Mouse (Mus musculus) bone marrow, adult 2 months (tissue): ENCODE results near the gene 4933405L10Rik.

Experiments used
- CTCF ChIP-seq: fragments of 200-500 bp; IDR thresholded peaks from 2 replicates; pipeline ENCODE4 v1.5.1; 2011; ENCODE audit warnings: low read length, control low read depth; ENCODE audit not compliant: control insufficient read depth, insufficient read depth
- POLR2A ChIP-seq: fragments of 200-500 bp; IDR thresholded peaks from 2 replicates; pipeline ENCODE4 v1.6.1; 2011; ENCODE audit warnings: low read depth, mild to moderate bottlenecking, control low read depth, low read length, borderline replicate concordance; ENCODE audit not compliant: control insufficient read depth

DNA sequence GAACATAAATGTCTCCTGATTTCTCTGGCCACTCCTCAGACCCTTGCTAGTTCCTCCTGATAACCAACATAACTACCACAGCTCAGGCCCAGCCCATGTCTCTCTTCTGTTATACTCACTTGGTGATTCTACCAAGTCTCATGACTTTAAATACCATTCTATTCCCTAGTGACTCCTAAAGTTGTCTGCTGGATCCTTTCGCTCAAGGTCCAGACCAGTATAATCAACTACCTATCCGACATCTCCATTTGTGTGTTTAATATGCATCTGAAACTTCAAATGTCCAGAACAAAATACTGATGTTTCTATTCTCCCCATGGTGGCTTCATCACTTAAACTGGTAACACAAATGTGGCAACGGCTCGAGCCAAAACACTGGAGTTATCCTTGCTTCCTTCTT lies 35.8 kb downstream of the 4933405L10Rik start:
- TF ChIP-seq CTCF (no peak), POLR2A (no peak)
